In the genomic region with DNA sequence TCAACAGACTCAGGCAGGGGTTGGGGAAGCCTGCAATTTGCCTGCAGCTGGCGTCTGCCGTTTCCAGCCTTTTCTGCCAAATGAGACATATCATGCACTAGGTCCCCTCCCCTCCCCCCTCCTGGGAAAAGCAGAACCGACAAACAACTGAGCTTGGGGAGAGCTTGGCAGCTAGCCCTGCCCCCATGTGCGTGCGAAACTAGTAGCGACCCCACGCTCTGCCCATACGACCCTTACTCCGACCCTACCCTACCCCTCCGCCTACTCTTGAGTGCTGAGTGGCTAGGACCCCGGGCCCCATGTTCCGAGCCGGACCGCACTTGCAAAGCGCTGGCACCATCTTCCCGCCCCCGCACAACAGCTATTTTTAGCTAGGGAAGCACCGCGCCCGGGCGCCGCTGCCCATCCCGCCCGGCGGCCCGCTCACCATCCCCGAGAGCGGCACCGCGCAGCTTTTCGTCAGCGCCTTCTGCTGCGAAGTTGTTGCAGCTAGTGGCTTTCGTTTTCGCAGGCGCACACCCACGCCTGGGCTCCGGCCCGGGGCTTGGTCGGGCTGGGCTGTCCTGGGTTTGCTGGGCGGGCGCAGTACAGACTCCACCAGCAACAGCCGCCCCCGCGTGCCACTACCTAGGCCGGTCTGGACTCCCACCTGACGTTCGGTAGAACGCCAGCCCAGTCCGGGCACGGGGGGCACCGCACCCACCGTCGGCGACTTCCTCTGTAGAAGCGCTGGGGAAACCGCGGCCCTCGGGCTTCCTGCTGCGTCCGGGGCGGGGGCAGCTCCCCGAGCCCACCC, we compare ENCODE assay signal across 8 mouse cellular contexts. TPM values are rescaled to one million over a fixed set of nuclear protein-coding genes. Genes with fewer than 3 reads are reported as not detected.
DNase-seq lines count a peak whose midpoint lies in the region; ATAC-seq and TF ChIP-seq lines count a peak whose summit lies in the region.

No protein-coding gene starts in this region.

- no peaks in the 10 kb centered on the region for H3K9me3 ChIP-seq in erythroblast, embryonic 14.5 days (ENCODE audit: control insufficient read depth, low read length)
- no peaks in the 10 kb centered on the region for H3K9me3 ChIP-seq in heart, embryonic 11.5 days (replicated peaks; ENCODE audit: control insufficient read depth, low read length)
- H3K9me3 ChIP-seq in kidney, embryonic 16.5 days (ENCODE audit: low read length): no peaks in the 10 kb centered on the region
- no peaks in the 10 kb centered on the region for H3K9me3 ChIP-seq in liver, embryonic 12.5 days (replicated peaks)
- H3K9me3 ChIP-seq in stomach, embryonic 14.5 days (ENCODE audit: control insufficient read depth, low read depth, low read length): no peaks in the 10 kb centered on the region

- H3K27ac ChIP-seq in heart, embryonic 11.5 days (ENCODE audit: low read depth, low read length): peak overlapping the region; percentile 66
- H3K27ac ChIP-seq in kidney, embryonic 16.5 days (ENCODE audit: low read length): peak overlapping the region; percentile 47
- peak overlapping the region; percentile 54 for H3K27ac ChIP-seq in liver, embryonic 12.5 days
- H3K27ac ChIP-seq in stomach, embryonic 14.5 days (ENCODE audit: low read length): peak overlapping the region; percentile 80

- peaks cover 82% of the 10 kb centered on the region for H3K36me3 ChIP-seq in erythroblast, embryonic 14.5 days (ENCODE audit: control insufficient read depth)
- no peaks in the 10 kb centered on the region; the same call in 1 of the 2 replicates for H3K36me3 ChIP-seq in heart, embryonic 11.5 days (ENCODE audit: control insufficient read depth, insufficient read depth, low read length)
- H3K36me3 ChIP-seq in kidney, embryonic 16.5 days (ENCODE audit: insufficient read depth, low read length): peaks cover 3% of the 10 kb centered on the region; the same call in 1 of the 2 replicates
- peaks cover 65% of the 10 kb centered on the region for H3K36me3 ChIP-seq in liver, embryonic 12.5 days
- H3K36me3 ChIP-seq in stomach, embryonic 14.5 days (ENCODE audit: control insufficient read depth, insufficient read depth, low read length): peaks cover 7% of the 10 kb centered on the region; the same call in 1 of the 2 replicates

- TF ChIP-seq POLR2A in brain, embryonic 14.5 days (IDR thresholded peaks at IDR 0.05; ENCODE audit: borderline replicate concordance, extremely low read depth, insufficient read depth, insufficient read length, poor library complexity, severe bottlenecking): no peak

- peaks cover 29% of the 10 kb centered on the region for H3K4me1 ChIP-seq in erythroblast, embryonic 14.5 days (ENCODE audit: control insufficient read depth)
- H3K4me1 ChIP-seq in heart, embryonic 11.5 days (ENCODE audit: control insufficient read depth, insufficient read depth, low read length): peaks cover 18% of the 10 kb centered on the region
- peaks cover 19% of the 10 kb centered on the region for H3K4me1 ChIP-seq in kidney, embryonic 16.5 days (ENCODE audit: insufficient read depth, low read length)
- H3K4me1 ChIP-seq in liver, embryonic 12.5 days: peaks cover 27% of the 10 kb centered on the region
- peaks cover 13% of the 10 kb centered on the region; the same call in 1 of the 2 replicates for H3K4me1 ChIP-seq in stomach, embryonic 14.5 days (ENCODE audit: control insufficient read depth, insufficient read depth, low read length)

- no peak for TF ChIP-seq CTCF in brain, embryonic 14.5 days (IDR thresholded peaks at IDR 0.05; ENCODE audit: borderline replicate concordance, extremely low read depth, insufficient read depth, insufficient read length)

- peak; percentile 65 for ATAC-seq in heart, embryonic 11.5 days (replicated peaks; ENCODE audit: insufficient number of reproducible peaks, low FRiP score, low TSS enrichment)
- peak; percentile 75 for ATAC-seq in kidney, embryonic 16.5 days (ENCODE audit: low FRiP score, low TSS enrichment)
- peak; percentile 59 for ATAC-seq in liver, embryonic 12.5 days
- peak; percentile 71 for ATAC-seq in stomach, embryonic 14.5 days (ENCODE audit: insufficient number of reproducible peaks, insufficient read depth, low FRiP score, low read depth)

- peak overlapping the region; percentile 69 for H3K4me3 ChIP-seq in erythroblast, embryonic 14.5 days (replicated peaks)
- H3K4me3 ChIP-seq in heart, embryonic 11.5 days (ENCODE audit: low read depth, low read length): peak overlapping the region; percentile 73
- H3K4me3 ChIP-seq in kidney, embryonic 16.5 days (ENCODE audit: low read length): peak overlapping the region; percentile 78
- peak overlapping the region; percentile 67 for H3K4me3 ChIP-seq in liver, embryonic 12.5 days
- peak overlapping the region; percentile 70 for H3K4me3 ChIP-seq in stomach, embryonic 14.5 days (ENCODE audit: low read depth, low read length)

- peaks cover 31% of the 10 kb centered on the region for H3K27me3 ChIP-seq in erythroblast, embryonic 14.5 days (ENCODE audit: control insufficient read depth)
- peaks cover 10% of the 10 kb centered on the region for H3K27me3 ChIP-seq in heart, embryonic 11.5 days (ENCODE audit: control insufficient read depth, insufficient read depth, low read length)
- no peaks in the 10 kb centered on the region for H3K27me3 ChIP-seq in kidney, embryonic 16.5 days (ENCODE audit: insufficient read depth, low read length)
- H3K27me3 ChIP-seq in liver, embryonic 12.5 days (replicated peaks): peaks cover 35% of the 10 kb centered on the region
- H3K27me3 ChIP-seq in stomach, embryonic 14.5 days (ENCODE audit: control insufficient read depth, insufficient read depth, low read length): no peaks in the 10 kb centered on the region

- H3K9ac ChIP-seq in heart, embryonic 11.5 days (ENCODE audit: low read depth, low read length): peak overlapping the region; percentile 59
- peak overlapping the region; percentile 76 for H3K9ac ChIP-seq in kidney, embryonic 16.5 days (replicated peaks; ENCODE audit: low read length)
- H3K9ac ChIP-seq in liver, embryonic 12.5 days: peak overlapping the region; percentile 71
- peak overlapping the region; percentile 67 for H3K9ac ChIP-seq in stomach, embryonic 14.5 days (replicated peaks; ENCODE audit: low read depth, low read length)

- under 1% methylated on average over 63 of the region's 63 CpGs for WGBS in heart, embryonic 11.5 days (ENCODE audit: insufficient replicate concordance)
- under 1% methylated on average over 63 of the region's 63 CpGs for WGBS in kidney, embryonic 16.5 days
- WGBS in liver, embryonic 12.5 days (ENCODE audit: insufficient replicate concordance): 2% methylated on average over 63 of the region's 63 CpGs
- under 1% methylated on average over 63 of the region's 63 CpGs for WGBS in stomach, embryonic 14.5 days

- peak; percentile 80 for DNase-seq in CD4-positive, CD25-positive, alpha-beta regulatory T cell, adult 2 months (ENCODE audit: low read depth, low spot score)
- peak; percentile 92 for DNase-seq in brain, embryonic 14.5 days (ENCODE audit: low read depth)
- peak; percentile 73 for DNase-seq in naive thymus-derived CD4-positive, alpha-beta T cell, adult 2 months (ENCODE audit: low read depth)

- H3K4me2 ChIP-seq in heart, embryonic 11.5 days: peak overlapping the region; percentile 99
- peak overlapping the region; percentile 95 for H3K4me2 ChIP-seq in kidney, embryonic 16.5 days (replicated peaks; ENCODE audit: low read depth, low read length)
- peak overlapping the region; percentile 98 for H3K4me2 ChIP-seq in liver, embryonic 12.5 days
- peak overlapping the region; percentile 97 for H3K4me2 ChIP-seq in stomach, embryonic 14.5 days (replicated peaks; ENCODE audit: low read depth, low read length)

RNA-seq across cellular contexts. Expression of a gene that starts 23.5 kb away (rescaled TPM):
- 2.9 and 4.8 TPM in 2 replicates for polyA plus RNA-seq in brain, embryonic 14.5 days (2012; rRNA removed)
- 0.05 and 0.09 TPM in 2 replicates for polyA plus RNA-seq in erythroblast, embryonic 14.5 days (2012)
- 1.4 and 2.1 TPM in 2 replicates for polyA plus RNA-seq in heart, embryonic 11.5 days (2014; fragmentation: Nextera tagmentation; extraction: Ambion mirVana)
- 32.4 and 34.2 TPM in 2 replicates for polyA plus RNA-seq in kidney, embryonic 16.5 days (2015; fragmentation: Nextera tagmentation; extraction: Ambion mirVana)
- 0.69 and 1.1 TPM in 2 replicates for polyA plus RNA-seq in liver, embryonic 12.5 days (2016; fragmentation: Nextera tagmentation; extraction: Ambion mirVana)
- 8.3 and 10.2 TPM in 2 replicates for polyA plus RNA-seq in stomach, embryonic 14.5 days (2014; fragmentation: Nextera tagmentation; extraction: Ambion mirVana)

Comparison
In these comparisons a context has a peak if more than half of its experiments do, and no peak if none do; other contexts are left out.
1. Peak in every context shown above with its lines: DNase-seq, ATAC-seq, H3K4me3 ChIP-seq and H3K27ac ChIP-seq.